In genomic region chr15:77832458-77832904, GRCm38 (mm10) we compare ENCODE assay signal across 8 mouse cellular contexts. TPM values are rescaled to one million over a fixed set of nuclear protein-coding genes. Genes with fewer than 3 reads are reported as not detected.
A peak's percentile ranks its signal among the peaks of the same experiment; 100 is the strongest.
DNase-seq lines count a peak whose midpoint lies in the region; ATAC-seq lines count a peak whose summit lies in the region.

No protein-coding gene starts in this region.

- H3K4me3 ChIP-seq in lung, embryonic 15.5 days = no peak overlapping the region
- H3K4me3 ChIP-seq in liver, embryonic 15.5 days (replicated peaks) = no peak overlapping the region

- DNase-seq in cerebellum, adult 18-20 months = peak; percentile 2 to 4
- no peak for DNase-seq in cerebellum, adult 11 months
- DNase-seq in lung, postnatal 10 days = no peak
- DNase-seq in thymus, postnatal 25 days = peak; percentile 61
- no peak for DNase-seq in embryo, embryonic 10.5 days (ENCODE audit: low spot score)
- DNase-seq in layer of hippocampus, postnatal 10 days (ENCODE audit: low spot score in 2 of 2) = no peak

- H3K4me1 ChIP-seq in lung, embryonic 15.5 days = peaks cover 87% of the 10 kb centered on the region
- H3K4me1 ChIP-seq in liver, embryonic 15.5 days (replicated peaks) = peaks cover 97% of the 10 kb centered on the region

- WGBS in lung, embryonic 15.5 days = 50% methylated on average over 7 of the region's 7 CpGs
- 61% methylated on average over 7 of the region's 7 CpGs for WGBS in liver, embryonic 15.5 days (ENCODE audit: insufficient replicate concordance)

- no peak overlapping the region for H3K4me2 ChIP-seq in lung, embryonic 15.5 days
- H3K4me2 ChIP-seq in liver, embryonic 15.5 days = peak overlapping the region; percentile 21

- ATAC-seq in lung, embryonic 15.5 days (ENCODE audit: borderline replicate concordance, extremely low read depth, low FRiP score, low TSS enrichment) = no peak
- no peak for ATAC-seq in liver, embryonic 15.5 days (ENCODE audit: insufficient read depth)

- H3K9ac ChIP-seq in lung, embryonic 15.5 days = no peak overlapping the region
- H3K9ac ChIP-seq in liver, embryonic 15.5 days = no peak overlapping the region

- H3K36me3 ChIP-seq in lung, embryonic 15.5 days = no peaks in the 10 kb centered on the region
- peaks cover 29% of the 10 kb centered on the region for H3K36me3 ChIP-seq in liver, embryonic 15.5 days (replicated peaks)

- no peaks in the 10 kb centered on the region for H3K27me3 ChIP-seq in lung, embryonic 15.5 days
- no peaks in the 10 kb centered on the region for H3K27me3 ChIP-seq in liver, embryonic 15.5 days

- H3K9me3 ChIP-seq in lung, embryonic 15.5 days = no peaks in the 10 kb centered on the region
- no peaks in the 10 kb centered on the region for H3K9me3 ChIP-seq in liver, embryonic 15.5 days (replicated peaks)

- peak overlapping the region; percentile 77 for H3K27ac ChIP-seq in lung, embryonic 15.5 days
- H3K27ac ChIP-seq in liver, embryonic 15.5 days (replicated peaks) = peak overlapping the region; percentile 74

RNA-seq across cellular contexts. Expression of gene Myh9, which starts 9.5 kb away (rescaled TPM):
- polyA plus RNA-seq in lung, embryonic 15.5 days (2015; fragmentation: Nextera tagmentation; extraction: Ambion mirVana) = 62.5 and 67.7 TPM in 2 replicates
- polyA plus RNA-seq in liver, embryonic 15.5 days (2015; fragmentation: Nextera tagmentation; extraction: Ambion mirVana) = 19.5 and 20.3 TPM in 2 replicates
- total RNA-seq in layer of hippocampus, postnatal 10 days (2021) = 10 to 100 TPM; 65.2 to 75.2 TPM

Comparison
In these comparisons a context has a peak if more than half of its experiments do, and no peak if none do; other contexts are left out.
1. DNase-seq: peak in cerebellum, adult 18-20 months (2 of 2) and thymus, postnatal 25 days (single experiment); none in cerebellum, adult 11 months (single experiment), lung, postnatal 10 days (single experiment), embryo, embryonic 10.5 days (single experiment) and layer of hippocampus, postnatal 10 days (0 of 2).